Mouse (Mus musculus): ENCODE measurements around the gene Serpine3.

- TF ChIP-seq TCF12 (IDR thresholded peaks at IDR 0.05; ENCODE audit: insufficient read depth, poor library complexity, severe bottlenecking) (no peak), POLR2A (IDR thresholded peaks at IDR 0.05; ENCODE audit: insufficient read length, low read depth) (no peak), MYOD1 (IDR thresholded peaks at IDR 0.05; ENCODE audit: control insufficient read depth in 1 of 3, insufficient read length in 2 of 3, low read depth in 2 of 3) (no peak)
Measured at GRCm38 (mm10) chr14:62639551-62639950, 23.9 kb upstream of the Serpine3 start.

Measured in myocyte (in vitro differentiated cells).